Mouse (Mus musculus) gastrocnemius, postnatal 25 days (tissue): ENCODE results near the gene Adam15. TPM values are rescaled to one million over a fixed set of nuclear protein-coding genes. Genes with fewer than 3 reads are reported as not detected.

Source experiments
- DNase-seq: peaks from one replicate; pipeline ENCODE4 v3.0.0; 2022
- total RNA-seq, 2 experiments: library from RNA; stranded (reverse); gene quantifications; 1 replicate in 1 of 2; 2 replicates in 1 of 2; pipeline ENCODE4 v1.2.3; 2021

Gene Adam15
- total RNA-seq, 2 experiments from 2014 or later: 21.9 to 24.6 TPM

- peak; percentile 69 for DNase-seq
Measured at GRCm38 (mm10) chr3:89354816-89355511, 5.2 kb upstream of the Adam15 start.

- DNase-seq: no peak
Measured at GRCm38 (mm10) chr3:89351271-89351670, 1.5 kb upstream of the Adam15 start.

- DNase-seq: peak; percentile 75
Measured at GRCm38 (mm10) chr3:89348911-89349868, 606 bp downstream of the Adam15 start.

- DNase-seq: no peak
Measured at GRCm38 (mm10) chr3:89347916-89348315, 1.9 kb downstream of the Adam15 start.

GRCm38 (mm10) chr3:89346815-89347540, 2.8 kb downstream of the Adam15 start:
- no peak for DNase-seq

GRCm38 (mm10) chr3:89343279-89343678, 6.5 kb downstream of the Adam15 start:
- no peak for DNase-seq

GRCm38 (mm10) chr3:89341794-89342193, 8.0 kb downstream of the Adam15 start:
- no peak for DNase-seq

GRCm38 (mm10) chr3:89340465-89340864, 9.3 kb downstream of the Adam15 start:
- peak; percentile 45 for DNase-seq

- no peak for DNase-seq
Measured at GRCm38 (mm10) chr3:89339416-89339815, 10.4 kb downstream of the Adam15 start.

GRCm38 (mm10) chr3:89337721-89338578, 11.8 kb downstream of the Adam15 start, which contains the start of gene Efna4:
Gene Efna4 (minus strand): TSS chr3:89338028.
- DNase-seq: no peak

GRCm38 (mm10) chr3:89337062-89337720, 12.6 kb downstream of the Adam15 start:
- DNase-seq: no peak

GRCm38 (mm10) chr3:89336529-89336928, 13.3 kb downstream of the Adam15 start:
- DNase-seq: no peak

- no peak for DNase-seq
Measured at GRCm38 (mm10) chr3:89333053-89333452, 16.7 kb downstream of the Adam15 start.

- DNase-seq: no peak
Measured at GRCm38 (mm10) chr3:89332476-89332875, 17.3 kb downstream of the Adam15 start.

- DNase-seq: no peak
Measured at GRCm38 (mm10) chr3:89332013-89332412, 17.8 kb downstream of the Adam15 start.

GRCm38 (mm10) chr3:89331561-89331960, 18.2 kb downstream of the Adam15 start:
- DNase-seq: no peak

- no peak for DNase-seq
Measured at GRCm38 (mm10) chr3:89330948-89331347, 18.8 kb downstream of the Adam15 start.

GRCm38 (mm10) chr3:89330346-89330745, 19.4 kb downstream of the Adam15 start:
- DNase-seq: no peak

GRCm38 (mm10) chr3:89328623-89329022, 21.2 kb downstream of the Adam15 start:
- DNase-seq: no peak

- no peak for DNase-seq
Measured at GRCm38 (mm10) chr3:89327371-89327870, 22.4 kb downstream of the Adam15 start.

GRCm38 (mm10) chr3:89325882-89326281, 23.9 kb downstream of the Adam15 start:
- DNase-seq: no peak
